Comparison of ENCODE assay signal across 11 mouse cellular contexts in the genomic region with DNA sequence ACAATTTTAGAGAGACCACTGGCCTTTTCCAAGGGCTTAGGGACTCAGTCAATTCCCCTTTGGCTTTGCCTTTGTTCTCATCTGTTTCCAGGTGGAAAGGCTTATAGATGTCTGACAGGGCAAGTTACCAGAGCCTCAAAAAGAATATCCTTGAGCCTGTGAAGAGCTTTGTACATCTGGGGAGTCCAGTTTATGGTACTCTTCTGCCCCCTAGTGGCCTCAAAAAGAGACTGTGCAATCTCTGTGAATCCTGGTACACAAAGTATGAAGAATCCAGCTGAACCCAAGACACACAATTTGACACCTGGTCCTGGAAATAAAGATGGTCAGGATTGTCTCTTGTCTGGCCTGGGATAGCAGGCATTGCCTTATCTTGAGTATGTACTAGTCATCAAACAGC. TPM values are rescaled to one million over a fixed set of nuclear protein-coding genes. Genes with fewer than 3 reads are reported as not detected.
A peak's percentile ranks its signal among the peaks of the same experiment; 100 is the strongest.
DNase-seq lines count a peak whose midpoint lies in the region; ATAC-seq lines count a peak whose summit lies in the region.
"Had no signal": no experiment of that assay in that cellular context is flagged by ENCODE, and none has a peak within 500 bp of the region (broad histone marks: within the 10 kb centered on the region; RNA-seq: fewer than 3 reads in every experiment).

No protein-coding gene starts in this region.

- no peaks in the 10 kb centered on the region for H3K36me3 ChIP-seq in forebrain, embryonic 14.5 days (ENCODE audit: control insufficient read depth, insufficient read depth, low read length)
- H3K36me3 ChIP-seq in forebrain, embryonic 16.5 days (ENCODE audit: control insufficient read depth, insufficient read depth), result no peaks in the 10 kb centered on the region
- no peaks in the 10 kb centered on the region for H3K36me3 ChIP-seq in limb, embryonic 11.5 days (ENCODE audit: control insufficient read depth, insufficient read depth, low read length)
- H3K36me3 ChIP-seq in heart, embryonic 12.5 days, result no peaks in the 10 kb centered on the region
- H3K36me3 ChIP-seq: embryonic facial prominence, embryonic 15.5 days had no signal

- DNase-seq in forebrain, embryonic 14.5 days (ENCODE audit: low spot score), result peak; percentile 16
- DNase-seq in 416B (ENCODE audit: low read depth), result peak; percentile 72
- peak; percentile 6 for DNase-seq in c-Kit-positive CD71-positive TER-119-positive erythroid progenitor cells, embryonic 14.5 days (ENCODE audit: low spot score)
- DNase-seq in limb, embryonic 11.5 days (ENCODE audit: low spot score), result peak; percentile 40
- DNase-seq in testis, postnatal 10 days (ENCODE audit: low spot score), result no peak
- no peak for DNase-seq in spleen, postnatal 4 days (ENCODE audit: low spot score in 2 of 2)
- DNase-seq: heart, postnatal 36 days had no signal

- H3K27ac ChIP-seq in forebrain, embryonic 14.5 days (ENCODE audit: low read depth, low read length), result no peak overlapping the region
- H3K27ac ChIP-seq in forebrain, embryonic 16.5 days (ENCODE audit: low read length), result no peak overlapping the region
- H3K27ac ChIP-seq in limb, embryonic 11.5 days (replicated peaks; ENCODE audit: low read depth, low read length), result no peak overlapping the region
- H3K27ac ChIP-seq in heart, embryonic 12.5 days (ENCODE audit: poor library complexity, severe bottlenecking), result no peak overlapping the region
- H3K27ac ChIP-seq: embryonic facial prominence, embryonic 15.5 days had no signal

- ATAC-seq in forebrain, embryonic 14.5 days, result no peak
- ATAC-seq in forebrain, embryonic 16.5 days, result no peak
- ATAC-seq in limb, embryonic 11.5 days (ENCODE audit: insufficient number of reproducible peaks, low FRiP score, low TSS enrichment, low read depth), result no peak
- ATAC-seq in heart, embryonic 12.5 days (ENCODE audit: insufficient number of reproducible peaks, low FRiP score), result no peak

- no peaks in the 10 kb centered on the region for H3K9me3 ChIP-seq in forebrain, embryonic 14.5 days (replicated peaks; ENCODE audit: control insufficient read depth, low read length)
- H3K9me3 ChIP-seq in forebrain, embryonic 16.5 days (ENCODE audit: control insufficient read depth, low read length), result no peaks in the 10 kb centered on the region; the same call in 1 of the 2 replicates
- H3K9me3 ChIP-seq in limb, embryonic 11.5 days (ENCODE audit: control insufficient read depth, low read length), result no peaks in the 10 kb centered on the region; the same call in 1 of the 2 replicates
- no peaks in the 10 kb centered on the region for H3K9me3 ChIP-seq in heart, embryonic 12.5 days (replicated peaks)
- H3K9me3 ChIP-seq: embryonic facial prominence, embryonic 15.5 days had no signal

- no peaks in the 10 kb centered on the region for H3K4me1 ChIP-seq in forebrain, embryonic 14.5 days (ENCODE audit: control insufficient read depth, insufficient read depth, low read length)
- H3K4me1 ChIP-seq in forebrain, embryonic 16.5 days (replicated peaks; ENCODE audit: control insufficient read depth, insufficient read depth, low read length), result no peaks in the 10 kb centered on the region
- H3K4me1 ChIP-seq in limb, embryonic 11.5 days (ENCODE audit: control insufficient read depth, insufficient read depth, low read length), result no peaks in the 10 kb centered on the region
- no peaks in the 10 kb centered on the region for H3K4me1 ChIP-seq in heart, embryonic 12.5 days (replicated peaks)
- H3K4me1 ChIP-seq: embryonic facial prominence, embryonic 15.5 days had no signal

- H3K27me3 ChIP-seq in forebrain, embryonic 14.5 days (replicated peaks; ENCODE audit: control insufficient read depth, insufficient read depth, low read length), result no peaks in the 10 kb centered on the region
- no peaks in the 10 kb centered on the region for H3K27me3 ChIP-seq in forebrain, embryonic 16.5 days (replicated peaks; ENCODE audit: control insufficient read depth, insufficient read depth, low read length)
- no peaks in the 10 kb centered on the region for H3K27me3 ChIP-seq in limb, embryonic 11.5 days (ENCODE audit: control insufficient read depth, insufficient read depth, low read length)
- H3K27me3 ChIP-seq in heart, embryonic 12.5 days (replicated peaks), result no peaks in the 10 kb centered on the region
- H3K27me3 ChIP-seq: embryonic facial prominence, embryonic 15.5 days had no signal

- H3K4me2 ChIP-seq in forebrain, embryonic 14.5 days (ENCODE audit: low read length), result no peak overlapping the region
- H3K4me2 ChIP-seq in forebrain, embryonic 16.5 days (ENCODE audit: low read length), result no peak overlapping the region
- no peak overlapping the region for H3K4me2 ChIP-seq in limb, embryonic 11.5 days (ENCODE audit: low read depth, severe bottlenecking)
- H3K4me2 ChIP-seq in heart, embryonic 12.5 days, result no peak overlapping the region
- H3K4me2 ChIP-seq: embryonic facial prominence, embryonic 15.5 days had no signal

- no peak overlapping the region for H3K9ac ChIP-seq in forebrain, embryonic 14.5 days (ENCODE audit: low read length)
- H3K9ac ChIP-seq in forebrain, embryonic 16.5 days (replicated peaks; ENCODE audit: low read depth, low read length), result no peak overlapping the region
- no peak overlapping the region for H3K9ac ChIP-seq in limb, embryonic 11.5 days (ENCODE audit: low read length)
- no peak overlapping the region for H3K9ac ChIP-seq in heart, embryonic 12.5 days
- H3K9ac ChIP-seq: embryonic facial prominence, embryonic 15.5 days had no signal

- no peak overlapping the region for H3K4me3 ChIP-seq in forebrain, embryonic 14.5 days (ENCODE audit: low read depth, low read length)
- no peak overlapping the region for H3K4me3 ChIP-seq in forebrain, embryonic 16.5 days (replicated peaks; ENCODE audit: low read length)
- H3K4me3 ChIP-seq in limb, embryonic 11.5 days (ENCODE audit: low read depth, low read length), result no peak overlapping the region
- no peak overlapping the region for H3K4me3 ChIP-seq in heart, embryonic 12.5 days
- H3K4me3 ChIP-seq: embryonic facial prominence, embryonic 15.5 days had no signal

RNA-seq across cellular contexts. Expression of gene Vmn2r76, which starts 34.8 kb away (rescaled TPM):
- polyA plus RNA-seq in forebrain, embryonic 14.5 days (2014; fragmentation: Nextera tagmentation; extraction: Ambion mirVana), result not detected in 2 replicates
- not detected in 2 replicates for polyA plus RNA-seq in forebrain, embryonic 16.5 days (2015; fragmentation: Nextera tagmentation; extraction: Ambion mirVana)
- polyA plus RNA-seq in limb, embryonic 11.5 days (2014; fragmentation: Nextera tagmentation; extraction: Ambion mirVana), result not detected in 2 replicates
- polyA plus RNA-seq in heart, embryonic 12.5 days (2016; fragmentation: Nextera tagmentation; extraction: Ambion mirVana), result not detected in 2 replicates
- polyA plus RNA-seq: embryonic facial prominence, embryonic 15.5 days; stomach, embryonic 14.5 days had no signal

RNA-seq across cellular contexts. Expression of gene Vmn2r75, which starts 39.8 kb away (rescaled TPM):
- polyA plus RNA-seq in forebrain, embryonic 14.5 days (2014; fragmentation: Nextera tagmentation; extraction: Ambion mirVana), result not detected in 2 replicates
- not detected in 2 replicates for polyA plus RNA-seq in forebrain, embryonic 16.5 days (2015; fragmentation: Nextera tagmentation; extraction: Ambion mirVana)
- polyA plus RNA-seq in limb, embryonic 11.5 days (2014; fragmentation: Nextera tagmentation; extraction: Ambion mirVana), result not detected in 2 replicates
- polyA plus RNA-seq in heart, embryonic 12.5 days (2016; fragmentation: Nextera tagmentation; extraction: Ambion mirVana), result not detected in 2 replicates
- polyA plus RNA-seq: embryonic facial prominence, embryonic 15.5 days; stomach, embryonic 14.5 days had no signal

Comparison
In these comparisons a context has a peak if more than half of its experiments do, and no peak if none do; other contexts are left out.
1. DNase-seq: peak in forebrain, embryonic 14.5 days (single experiment), 416B (single experiment), c-Kit-positive CD71-positive TER-119-positive erythroid progenitor cells, embryonic 14.5 days (single experiment) and limb, embryonic 11.5 days (single experiment); none in testis, postnatal 10 days (single experiment) and spleen, postnatal 4 days (0 of 2).